Mouse (Mus musculus): ENCODE results near the gene Zfhx2.

- TF ChIP-seq ZC3H11A (IDR thresholded peaks at IDR 0.05; ENCODE audit: borderline replicate concordance, low read depth, low read length) (no peak), CHD2 (IDR thresholded peaks at IDR 0.05; ENCODE audit: low read depth, low read length) (no peak), MAFK (IDR thresholded peaks at IDR 0.05; ENCODE audit: insufficient read depth, low read depth, low read length) (no peak)
Measured at GRCm38 (mm10) chr14:55053708-55054190, 38.4 kb downstream of the Zfhx2 start.

Data from ES-E14 (cell line).